Mouse (Mus musculus): ENCODE measurements around the gene Chd3. TPM values are rescaled to one million over a fixed set of nuclear protein-coding genes. Genes with fewer than 3 reads are reported as not detected.

Gene Chd3
- polyA plus RNA-seq, 1 experiment from 2014 or later: 8.7 TPM

DNA sequence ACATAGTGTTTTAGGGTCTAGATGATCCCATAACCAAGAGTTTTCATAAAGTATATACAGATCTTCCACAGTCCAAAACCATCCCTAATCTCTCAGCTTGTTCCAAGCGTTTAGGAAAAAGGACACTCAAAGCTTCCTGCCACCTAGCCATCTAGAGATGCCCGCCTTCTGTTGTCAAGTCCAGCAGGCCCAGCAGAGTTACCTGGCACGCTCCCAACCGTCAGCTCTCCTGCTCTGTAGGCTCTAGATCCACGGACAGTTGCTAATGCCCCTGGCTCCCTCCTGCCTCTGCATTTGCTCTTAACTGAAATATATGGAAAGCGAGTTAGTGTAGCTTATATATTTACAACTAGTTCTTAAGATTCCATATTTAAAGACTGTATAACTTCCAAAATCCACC, 12.2 kb upstream of the Chd3 start:
- no peak overlapping the region for H3K4me2 ChIP-seq (ENCODE audit: low read depth, low read length)
- WGBS (ENCODE audit: insufficient replicate concordance): 84% methylated on average over 6 of the region's 6 CpGs
- H3K4me3 ChIP-seq (ENCODE audit: low read depth, low read length): no peak overlapping the region
- no peaks in the 10 kb centered on the region for H3K9me3 ChIP-seq (ENCODE audit: low read length)
- no peak for DNase-seq
- peaks cover 11% of the 10 kb centered on the region for H3K4me1 ChIP-seq (ENCODE audit: insufficient read depth)
- no peaks in the 10 kb centered on the region for H3K27me3 ChIP-seq (ENCODE audit: insufficient read depth, low read length)
- H3K27ac ChIP-seq (ENCODE audit: low read depth): no peak overlapping the region
- ATAC-seq: no peak
- TF ChIP-seq CTCF (IDR thresholded peaks at IDR 0.05; ENCODE audit: low read depth) (no peak), EP300 (IDR thresholded peaks at IDR 0.05; ENCODE audit: low read depth) (no peak)
- H3K9ac ChIP-seq (replicated peaks): no peak overlapping the region
- H3K36me3 ChIP-seq (replicated peaks; ENCODE audit: insufficient read depth, low read length): no peaks in the 10 kb centered on the region

DNA sequence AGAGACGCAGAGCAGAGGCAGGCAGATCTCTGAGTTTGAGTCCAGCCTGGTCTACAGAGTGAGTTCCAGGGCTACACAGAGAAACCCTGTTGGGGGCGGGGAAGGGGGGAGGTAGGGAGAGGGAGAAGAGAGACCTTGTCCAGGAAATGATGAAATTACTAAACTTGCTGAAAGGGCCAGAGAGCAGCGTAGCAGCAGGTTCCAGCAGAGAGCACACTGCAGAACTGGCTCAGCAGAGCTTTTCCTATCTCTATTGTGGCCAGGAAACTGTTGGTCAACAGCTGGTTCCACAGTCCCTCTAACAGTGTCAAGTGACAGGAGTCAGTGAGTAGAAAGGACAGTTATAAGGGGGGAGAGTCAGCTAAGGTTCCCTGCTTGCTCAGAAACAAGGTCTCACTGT, 10.4 kb upstream of the Chd3 start:
- 45% methylated on average over 3 of the region's 3 CpGs for WGBS (ENCODE audit: insufficient replicate concordance)
- TF ChIP-seq CTCF (IDR thresholded peaks at IDR 0.05; ENCODE audit: low read depth) (no peak), EP300 (IDR thresholded peaks at IDR 0.05; ENCODE audit: low read depth) (no peak)
- no peak overlapping the region for H3K9ac ChIP-seq (replicated peaks)
- no peaks in the 10 kb centered on the region for H3K36me3 ChIP-seq (replicated peaks; ENCODE audit: insufficient read depth, low read length)
- peaks cover 12% of the 10 kb centered on the region for H3K4me1 ChIP-seq (ENCODE audit: insufficient read depth)
- H3K4me2 ChIP-seq (ENCODE audit: low read depth, low read length): 0 out of 2 replicates have a peak overlapping the region, but pooled peaks have one; percentile 9
- H3K4me3 ChIP-seq (ENCODE audit: low read depth, low read length): no peak overlapping the region
- peak overlapping the region; percentile 41; the same call in 1 of the 2 replicates for H3K27ac ChIP-seq (ENCODE audit: low read depth)
- ATAC-seq (peak; percentile 42), DNase-seq (no peak)
- H3K9me3 ChIP-seq (ENCODE audit: low read length): no peaks in the 10 kb centered on the region
- no peaks in the 10 kb centered on the region for H3K27me3 ChIP-seq (ENCODE audit: insufficient read depth, low read length)

DNA sequence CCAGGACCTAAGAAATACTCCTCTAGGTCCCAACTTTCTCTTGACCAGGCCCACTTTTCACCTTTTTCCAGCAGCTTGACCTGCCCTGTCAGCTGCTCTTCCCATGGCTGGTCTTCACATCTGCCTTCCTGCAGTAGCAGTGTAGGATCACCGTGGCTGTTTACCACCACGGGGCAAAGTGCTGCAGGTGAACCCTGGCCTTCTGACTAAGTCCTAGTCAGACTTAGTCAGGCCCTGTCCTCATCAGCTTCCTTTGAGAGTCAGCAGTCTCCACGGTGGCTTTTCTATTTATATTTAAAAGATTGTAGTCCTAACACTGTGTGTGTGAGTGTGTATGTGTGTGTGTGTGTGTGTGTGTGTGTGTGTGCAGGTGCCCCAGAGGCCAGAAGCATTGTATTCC, 8.6 kb upstream of the Chd3 start:
- Histone ChIP-seq H3K27me3 (ENCODE audit: insufficient read depth, low read length) (no peaks in the 10 kb centered on the region), H3K27ac (ENCODE audit: low read depth) (peak overlapping the region; percentile 78)
- no peak for TF ChIP-seq EP300 (IDR thresholded peaks at IDR 0.05; ENCODE audit: low read depth)
- no peak for TF ChIP-seq CTCF (IDR thresholded peaks at IDR 0.05; ENCODE audit: low read depth)

DNA sequence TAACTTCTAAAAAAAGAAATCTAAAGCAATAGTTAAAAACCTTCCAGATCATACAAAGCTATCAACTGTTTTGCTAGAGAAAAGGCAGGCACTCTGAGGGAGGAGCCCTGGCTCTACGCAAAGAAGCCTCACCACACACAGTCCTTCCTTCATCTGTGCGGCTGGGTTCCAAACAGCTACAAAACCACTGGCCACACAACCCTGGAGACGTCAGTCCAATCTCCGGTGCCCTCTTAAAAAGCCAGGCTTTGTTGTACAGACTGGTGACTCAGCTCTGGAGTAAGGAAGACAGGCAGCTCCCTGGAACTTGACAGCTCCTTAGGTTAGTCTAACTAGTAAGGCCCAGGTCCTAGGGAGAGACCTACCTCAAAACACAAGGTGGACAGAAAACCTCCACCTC, 6.4 kb upstream of the Chd3 start:
- H3K4me3 ChIP-seq (ENCODE audit: low read depth, low read length): no peak overlapping the region
- H3K36me3 ChIP-seq (replicated peaks; ENCODE audit: insufficient read depth, low read length): no peaks in the 10 kb centered on the region
- 77% methylated on average over 4 of the region's 4 CpGs for WGBS (ENCODE audit: insufficient replicate concordance)
- no peak overlapping the region for H3K27ac ChIP-seq (ENCODE audit: low read depth)
- no peaks in the 10 kb centered on the region for H3K27me3 ChIP-seq (ENCODE audit: insufficient read depth, low read length)
- peaks cover 28% of the 10 kb centered on the region for H3K4me1 ChIP-seq (ENCODE audit: insufficient read depth)
- ATAC-seq (no peak), DNase-seq (no peak)
- no peak overlapping the region for H3K4me2 ChIP-seq (ENCODE audit: low read depth, low read length)
- TF ChIP-seq EP300 (IDR thresholded peaks at IDR 0.05; ENCODE audit: low read depth): no peak
- TF ChIP-seq CTCF (IDR thresholded peaks at IDR 0.05; ENCODE audit: low read depth): no peak
- no peaks in the 10 kb centered on the region for H3K9me3 ChIP-seq (ENCODE audit: low read length)
- no peak overlapping the region for H3K9ac ChIP-seq (replicated peaks)

More for the DNA sequence above, 8.6 kb upstream of the Chd3 start:
- no peaks in the 10 kb centered on the region for H3K36me3 ChIP-seq (replicated peaks; ENCODE audit: insufficient read depth, low read length)
- H3K4me2 ChIP-seq (ENCODE audit: low read depth, low read length): no peak overlapping the region
- peaks cover 18% of the 10 kb centered on the region for H3K4me1 ChIP-seq (ENCODE audit: insufficient read depth)
- DNase-seq: peak; percentile 43
- no peak overlapping the region for H3K4me3 ChIP-seq (ENCODE audit: low read depth, low read length)
- H3K9me3 ChIP-seq (ENCODE audit: low read length): no peaks in the 10 kb centered on the region
- ATAC-seq: peak; percentile 80
- no peak overlapping the region for H3K9ac ChIP-seq (replicated peaks)
- 53% methylated on average over 3 of the region's 3 CpGs for WGBS (ENCODE audit: insufficient replicate concordance)

- TF ChIP-seq CTCF (IDR thresholded peaks at IDR 0.05; ENCODE audit: low read depth) (no peak), EP300 (IDR thresholded peaks at IDR 0.05; ENCODE audit: low read depth) (no peak)
- Histone ChIP-seq H3K9me3 (ENCODE audit: low read length) (no peaks in the 10 kb centered on the region), H3K27me3 (ENCODE audit: insufficient read depth, low read length) (peaks cover 6% of the 10 kb centered on the region), H3K4me3 (ENCODE audit: low read depth, low read length) (peak overlapping the region; percentile 31), H3K9ac (replicated peaks) (peak overlapping the region; percentile 50; the same call in 1 of the 2 replicates), H3K4me1 (ENCODE audit: insufficient read depth) (peaks cover 21% of the 10 kb centered on the region), H3K4me2 (ENCODE audit: low read depth, low read length) (peak overlapping the region; percentile 65), H3K36me3 (replicated peaks; ENCODE audit: insufficient read depth, low read length) (no peaks in the 10 kb centered on the region), H3K27ac (ENCODE audit: low read depth) (peak overlapping the region; percentile 45; the same call in 1 of the 2 replicates)
- DNase-seq (peak; percentile 30), ATAC-seq (peak; percentile 75)
- WGBS (ENCODE audit: insufficient replicate concordance): 79% methylated on average over 16 of the region's 16 CpGs
These were observed 4.2 kb upstream of the Chd3 start for GRCm38 (mm10) chr11:69373223-69373965.

DNA sequence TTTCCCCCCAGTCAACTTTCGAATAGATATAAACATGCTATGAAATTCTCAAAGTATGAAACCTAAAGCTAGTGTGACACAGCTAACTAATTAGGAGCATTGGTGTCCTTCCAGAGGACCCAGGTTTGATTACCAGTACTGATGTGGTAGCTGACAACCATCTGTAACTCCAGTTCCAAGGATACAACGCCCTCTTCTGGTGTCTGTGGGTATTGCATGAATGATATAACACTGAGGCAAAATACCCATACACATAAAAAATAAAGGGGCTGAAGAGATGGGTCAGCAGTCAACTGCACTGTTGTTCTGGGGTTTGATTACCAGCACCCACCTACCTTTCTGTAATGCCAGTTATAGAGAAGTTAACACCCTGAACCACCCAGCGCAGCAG, 3.6 kb upstream of the Chd3 start:
- Histone ChIP-seq H3K9ac (replicated peaks) (no peak overlapping the region; the same call in 1 of the 2 replicates), H3K27ac (ENCODE audit: low read depth) (peak overlapping the region; percentile 55), H3K4me3 (ENCODE audit: low read depth, low read length) (no peak overlapping the region), H3K9me3 (ENCODE audit: low read length) (no peaks in the 10 kb centered on the region), H3K36me3 (replicated peaks; ENCODE audit: insufficient read depth, low read length) (no peaks in the 10 kb centered on the region), H3K4me1 (ENCODE audit: insufficient read depth) (peaks cover 24% of the 10 kb centered on the region), H3K4me2 (ENCODE audit: low read depth, low read length) (peak overlapping the region; percentile 65), H3K27me3 (ENCODE audit: insufficient read depth, low read length) (peaks cover 12% of the 10 kb centered on the region)
- 54% methylated on average over 3 of the region's 3 CpGs for WGBS (ENCODE audit: insufficient replicate concordance)
- TF ChIP-seq CTCF (IDR thresholded peaks at IDR 0.05; ENCODE audit: low read depth): peak; percentile 70
- no peak for TF ChIP-seq EP300 (IDR thresholded peaks at IDR 0.05; ENCODE audit: low read depth)
- DNase-seq (no peak), ATAC-seq (no peak)
